Mouse (Mus musculus) liver, embryonic 11.5 days (tissue): ENCODE results near the gene Zfp518a. TPM values are rescaled to one million over a fixed set of nuclear protein-coding genes. Genes with fewer than 3 reads are reported as not detected.

ENCODE experiments used
- ATAC-seq: fragments of 200-750 bp; cut with Nextera tagmentation; replicated peaks from 2 replicates; pipeline ENCODE4 v1.8.0; 2017; ENCODE audit warnings: moderate number of reproducible peaks, mild to moderate bottlenecking, moderate TSS enrichment, moderate library complexity; ENCODE audit not compliant: low FRiP score
- DNase-seq: peaks from one replicate; pipeline ENCODE4 v3.0.0-alpha.2; 2017; ENCODE audit warnings: low spot score
- H3K27ac ChIP-seq: fragments of 300-500 bp; sonication (generic); 2 replicates; pipeline ENCODE4 v1.5.1; 2014; ENCODE audit warnings: mild to moderate bottlenecking, low read depth, low read length, control low read depth
- H3K27me3 ChIP-seq: fragments of 300-500 bp; sonication (generic); replicated peaks from 2 replicates; pipeline ENCODE4 v1.6.1; 2014; ENCODE audit warnings: low read length, mixed read lengths; ENCODE audit not compliant: control insufficient read depth, insufficient read depth
- H3K36me3 ChIP-seq: fragments of 300-500 bp; sonication (generic); 2 replicates; pipeline ENCODE4 v1.6.1; 2014; ENCODE audit warnings: mild to moderate bottlenecking, low read length, moderate library complexity, mixed read lengths; ENCODE audit not compliant: control insufficient read depth, insufficient read depth
- H3K4me1 ChIP-seq: fragments of 300-500 bp; sonication (generic); replicated peaks from 2 replicates; pipeline ENCODE4 v1.6.1; 2014; ENCODE audit warnings: low read length, mixed read lengths; ENCODE audit not compliant: control insufficient read depth, insufficient read depth
- H3K4me2 ChIP-seq: fragments of 300-500 bp; sonication (generic); 2 replicates; pipeline ENCODE4 v1.6.1; 2014; ENCODE audit warnings: mild to moderate bottlenecking, control low read depth, moderate library complexity
- H3K4me3 ChIP-seq: fragments of 300-500 bp; sonication (generic); 2 replicates; pipeline ENCODE4 v1.5.1; 2014; ENCODE audit warnings: low read depth, low read length, control low read depth
- H3K9ac ChIP-seq: fragments of 300-500 bp; sonication (generic); 2 replicates; pipeline ENCODE4 v1.6.1; 2014; ENCODE audit warnings: low read depth, low read length, control low read depth
- H3K9me3 ChIP-seq: fragments of 300-500 bp; sonication (generic); 2 replicates; pipeline ENCODE4 v1.6.1; 2016; ENCODE audit warnings: low read length, inconsistent platforms, mixed read lengths; ENCODE audit not compliant: control insufficient read depth
- WGBS: fragments of 180-500 bp; shearing (Covaris S2); extraction: QIAGEN DNeasy Blood & Tissue Kit; methylation state at CpG from one replicate; pipeline ENCODE4 v1.1.7; 2014; 5-methylcytosine and 5-hydroxymethylcytosine counted together
- microRNA-seq: library from miRNA; unstranded; fragments of <30 nt; microRNA quantifications from one replicate; pipeline ENCODE4, GENCODE M21; 2017; ENCODE audit warnings: borderline number of aligned reads
- polyA plus RNA-seq: library from polyadenylated mRNA; unstranded; fragments of >200 nt; fragmentation: Nextera tagmentation; extraction: Ambion mirVana; gene quantifications from 2 replicates; pipeline ENCODE4 v1.2.1, GENCODE M21; 2014

The Zfp518a gene
- polyA plus RNA-seq, 1 experiment from 2014 or later, result 13.7 TPM

GRCm38 (mm10) chr19:40958981-40959380 is 64.5 kb downstream of the Zfp518a start:
- Histone ChIP-seq H3K9me3 (no peaks in the 10 kb centered on the region), H3K9ac (no peak overlapping the region), H3K4me1 (peaks cover 4% of the 10 kb centered on the region; the same call in 1 of the 2 replicates), H3K4me3 (no peak overlapping the region), H3K27ac (no peak overlapping the region), H3K27me3 (peaks cover 2% of the 10 kb centered on the region; the same call in 1 of the 2 replicates), H3K4me2 (no peak overlapping the region), H3K36me3 (no peaks in the 10 kb centered on the region)
- ATAC-seq, result no peak
- 41% methylated on average over 1 of the region's 1 CpGs for WGBS
- no peak for DNase-seq

- Histone ChIP-seq H3K27ac (no peak overlapping the region), H3K36me3 (no peaks in the 10 kb centered on the region), H3K4me1 (peaks cover 4% of the 10 kb centered on the region; the same call in 1 of the 2 replicates), H3K9ac (no peak overlapping the region), H3K27me3 (peaks cover 2% of the 10 kb centered on the region; the same call in 1 of the 2 replicates), H3K4me2 (peak overlapping the region; percentile 15; the same call in 1 of the 2 replicates), H3K4me3 (no peak overlapping the region), H3K9me3 (no peaks in the 10 kb centered on the region)
- 0 out of 2 replicates have a peak, but pooled peaks have one; percentile 47 for ATAC-seq
- 23% methylated on average over 12 of the region's 12 CpGs for WGBS
- DNase-seq, result peak; percentile 58
Measured at GRCm38 (mm10) chr19:40962988-40963387, 68.5 kb downstream of the Zfp518a start.

GRCm38 (mm10) chr19:40964367-40964891 is 69.9 kb downstream of the Zfp518a start:
- ATAC-seq, result no peak
- 63% methylated on average over 3 of the region's 3 CpGs for WGBS

GRCm38 (mm10) chr19:40964936-40965850 is 70.7 kb downstream of the Zfp518a start:
- 80% methylated on average over 6 of the region's 6 CpGs for WGBS
- H3K4me3 ChIP-seq, result no peak overlapping the region
- H3K9me3 ChIP-seq, result no peaks in the 10 kb centered on the region
- H3K36me3 ChIP-seq, result no peaks in the 10 kb centered on the region
- no peak overlapping the region for H3K4me2 ChIP-seq
- no peaks in the 10 kb centered on the region for H3K4me1 ChIP-seq
- DNase-seq (no peak), ATAC-seq (no peak)
- peaks cover 2% of the 10 kb centered on the region; the same call in 1 of the 2 replicates for H3K27me3 ChIP-seq
- H3K27ac ChIP-seq, result no peak overlapping the region
- H3K9ac ChIP-seq, result no peak overlapping the region

More at GRCm38 (mm10) chr19:40964367-40964891, 69.9 kb downstream of the Zfp518a start:
- Histone ChIP-seq H3K4me3 (no peak overlapping the region), H3K9me3 (no peaks in the 10 kb centered on the region), H3K36me3 (no peaks in the 10 kb centered on the region), H3K4me1 (peaks cover 4% of the 10 kb centered on the region; the same call in 1 of the 2 replicates), H3K4me2 (no peak overlapping the region), H3K9ac (no peak overlapping the region), H3K27me3 (peaks cover 2% of the 10 kb centered on the region; the same call in 1 of the 2 replicates), H3K27ac (no peak overlapping the region)
- no peak for DNase-seq

Small RNA genes within 50 kb of the gene (microRNA-seq; reads per million reads assigned to microRNA genes)
- gene Mir8092, result not detected

Other genes starting within 250 kb of the Zfp518a start
- 3.6 and 5.3 TPM in 2 replicates for gene Cc2d2b, start 146.0 kb upstream of the Zfp518a start, polyA plus RNA-seq
- 12.4 and 13.2 TPM in 2 replicates for gene Ccnj, start 63.4 kb upstream of the Zfp518a start, polyA plus RNA-seq
- 0.26 and 0.31 TPM in 2 replicates for gene Blnk, start 99.8 kb downstream of the Zfp518a start, polyA plus RNA-seq
- 0.09 TPM in 1 of 2 replicates, not detected in the other for gene Dntt, start 134.6 kb downstream of the Zfp518a start, polyA plus RNA-seq
- not detected in 2 replicates for gene Opalin, start 182.4 kb downstream of the Zfp518a start, polyA plus RNA-seq